Mouse (Mus musculus) midbrain, embryonic 12.5 days (tissue): ENCODE data around the gene Fbxo8. TPM values are rescaled to one million over a fixed set of nuclear protein-coding genes. Genes with fewer than 3 reads are reported as not detected.

Source experiments
- ATAC-seq: fragments of 200-750 bp; cut with Nextera tagmentation; 2 replicates; pipeline ENCODE4 v1.8.0; 2017; ENCODE audit warnings: low read depth, moderate TSS enrichment, moderate library complexity; ENCODE audit not compliant: low FRiP score
- H3K27ac ChIP-seq: fragments of 300-500 bp; sonication (generic); replicated peaks from 2 replicates; pipeline ENCODE4 v1.5.1; 2016; ENCODE audit warnings: mild to moderate bottlenecking
- H3K27me3 ChIP-seq: fragments of 300-500 bp; sonication (generic); 2 replicates; pipeline ENCODE4 v1.6.1; 2016; ENCODE audit warnings: mild to moderate bottlenecking
- H3K36me3 ChIP-seq: fragments of 300-500 bp; sonication (generic); 2 replicates; pipeline ENCODE4 v1.6.1; 2016
- H3K4me1 ChIP-seq: fragments of 300-500 bp; sonication (generic); 2 replicates; pipeline ENCODE4 v1.6.1; 2016
- H3K4me2 ChIP-seq: fragments of 300-500 bp; sonication (generic); replicated peaks from 2 replicates; pipeline ENCODE4 v1.6.1; 2016; ENCODE audit warnings: mild to moderate bottlenecking, moderate library complexity
- H3K4me3 ChIP-seq: fragments of 300-500 bp; sonication (generic); 2 replicates; pipeline ENCODE4 v1.5.1; 2016; ENCODE audit warnings: mild to moderate bottlenecking
- H3K9ac ChIP-seq: fragments of 300-500 bp; sonication (generic); replicated peaks from 2 replicates; pipeline ENCODE4 v1.6.1; 2016; ENCODE audit warnings: mild to moderate bottlenecking, moderate library complexity
- H3K9me3 ChIP-seq: fragments of 300-500 bp; sonication (generic); 2 replicates; pipeline ENCODE4 v1.6.1; 2016; ENCODE audit warnings: mild to moderate bottlenecking
- WGBS: fragments of 180-500 bp; shearing (Covaris S2); methylation state at CpG from one replicate; pipeline ENCODE4 v1.1.7; 2016; 5-methylcytosine and 5-hydroxymethylcytosine counted together
- polyA plus RNA-seq: library from polyadenylated mRNA; unstranded; fragments of >200 nt; fragmentation: Nextera tagmentation; extraction: Ambion mirVana; gene quantifications from 2 replicates; pipeline ENCODE4 v1.2.1, GENCODE M21; 2016

Fbxo8 gene
- polyA plus RNA-seq, 1 experiment from 2014 or later, result 37.6 TPM

DNA sequence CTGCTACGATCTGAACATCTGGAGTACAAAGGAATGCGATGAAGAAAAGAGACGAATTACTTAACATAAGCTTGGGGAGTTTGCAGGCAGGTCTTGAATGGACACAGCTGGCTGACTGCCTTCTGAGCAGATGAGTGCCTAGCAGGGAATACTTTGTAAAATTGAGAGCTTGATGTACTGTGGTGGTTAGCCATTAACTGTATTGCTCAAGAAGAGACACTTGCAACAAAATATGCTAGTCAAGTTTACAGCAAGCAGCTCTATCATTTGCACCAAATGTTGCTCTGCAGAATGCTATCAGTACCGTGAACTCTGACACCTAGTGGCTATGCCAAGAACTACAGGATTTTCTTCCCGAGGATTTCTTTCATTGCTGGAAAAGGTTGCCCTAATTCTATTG, 64.1 kb downstream of the Fbxo8 start:
- H3K4me3 ChIP-seq, result no peak overlapping the region
- H3K27me3 ChIP-seq, result peaks cover 12% of the 10 kb centered on the region
- no peaks in the 10 kb centered on the region for H3K36me3 ChIP-seq
- WGBS, result 2% methylated on average over 5 of the region's 5 CpGs
- H3K4me2 ChIP-seq, result no peak overlapping the region
- H3K27ac ChIP-seq, result no peak overlapping the region
- peak; percentile 50 for ATAC-seq
- no peaks in the 10 kb centered on the region for H3K9me3 ChIP-seq
- H3K4me1 ChIP-seq, result peaks cover 9% of the 10 kb centered on the region
- H3K9ac ChIP-seq, result no peak overlapping the region

GRCm38 (mm10) chr8:56616260-56616659, 65.4 kb downstream of the Fbxo8 start:
- Histone ChIP-seq H3K36me3 (no peaks in the 10 kb centered on the region), H3K9ac (no peak overlapping the region), H3K4me3 (no peak overlapping the region), H3K4me2 (no peak overlapping the region), H3K9me3 (no peaks in the 10 kb centered on the region), H3K4me1 (peaks cover 20% of the 10 kb centered on the region), H3K27me3 (peaks cover 25% of the 10 kb centered on the region), H3K27ac (no peak overlapping the region)
- no peak for ATAC-seq
- WGBS, result 31% methylated on average over 7 of the region's 7 CpGs

DNA sequence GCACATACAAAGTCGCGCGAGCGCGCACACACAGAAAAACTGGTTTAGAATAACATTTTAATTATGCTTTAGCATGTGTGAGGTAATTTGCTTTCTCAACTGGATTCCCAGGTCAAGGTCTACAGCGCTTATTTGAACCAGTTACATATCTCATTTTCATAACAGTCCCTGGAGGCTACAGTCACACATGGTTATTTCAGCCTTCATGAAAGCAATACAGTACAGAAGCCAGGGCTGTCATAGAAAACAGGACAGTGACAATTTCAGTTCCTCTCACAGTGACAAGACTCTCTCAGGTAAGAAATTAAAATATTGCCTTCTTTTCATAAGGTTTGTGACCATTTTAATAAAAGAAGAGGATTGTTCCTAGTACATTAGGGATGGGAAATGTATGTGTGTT, 66.4 kb downstream of the Fbxo8 start:
- H3K36me3 ChIP-seq, result no peaks in the 10 kb centered on the region

GRCm38 (mm10) chr8:56619056-56619455, 68.2 kb downstream of the Fbxo8 start:
- WGBS, result 27% methylated on average over 4 of the region's 4 CpGs
- Histone ChIP-seq H3K4me1 (peaks cover 33% of the 10 kb centered on the region), H3K4me3 (no peak overlapping the region), H3K27me3 (peaks cover 42% of the 10 kb centered on the region), H3K9ac (no peak overlapping the region), H3K27ac (no peak overlapping the region), H3K36me3 (no peaks in the 10 kb centered on the region), H3K4me2 (no peak overlapping the region), H3K9me3 (no peaks in the 10 kb centered on the region)
- ATAC-seq, result no peak

More for the DNA sequence above, 66.4 kb downstream of the Fbxo8 start:
- no peak for ATAC-seq
- Histone ChIP-seq H3K27me3 (peaks cover 28% of the 10 kb centered on the region), H3K4me2 (no peak overlapping the region), H3K4me3 (no peak overlapping the region), H3K9me3 (no peaks in the 10 kb centered on the region), H3K4me1 (peaks cover 21% of the 10 kb centered on the region), H3K27ac (no peak overlapping the region), H3K9ac (no peak overlapping the region)
- WGBS, result 93% methylated on average over 6 of the region's 6 CpGs

- H3K4me2 ChIP-seq, result no peak overlapping the region
- WGBS, result 8% methylated on average over 9 of the region's 9 CpGs
- H3K36me3 ChIP-seq, result no peaks in the 10 kb centered on the region
- peaks cover 33% of the 10 kb centered on the region for H3K4me1 ChIP-seq
- ATAC-seq, result no peak
- no peaks in the 10 kb centered on the region for H3K9me3 ChIP-seq
- H3K27me3 ChIP-seq, result peaks cover 47% of the 10 kb centered on the region
- no peak overlapping the region for H3K27ac ChIP-seq
- H3K4me3 ChIP-seq, result no peak overlapping the region
- H3K9ac ChIP-seq, result no peak overlapping the region
Observed at GRCm38 (mm10) chr8:56619571-56619970, 68.7 kb downstream of the Fbxo8 start.

- no peak overlapping the region for H3K9ac ChIP-seq
- no peaks in the 10 kb centered on the region for H3K36me3 ChIP-seq
- ATAC-seq, result 0 out of 2 replicates have a peak, but pooled peaks have one; percentile 27
- peak overlapping the region; percentile 25 for H3K4me2 ChIP-seq
- no peaks in the 10 kb centered on the region for H3K9me3 ChIP-seq
- no peak overlapping the region for H3K4me3 ChIP-seq
- no peak overlapping the region for H3K27ac ChIP-seq
- peaks cover 29% of the 10 kb centered on the region for H3K4me1 ChIP-seq
- peaks cover 50% of the 10 kb centered on the region for H3K27me3 ChIP-seq
- 5% methylated on average over 10 of the region's 10 CpGs for WGBS
Observed at GRCm38 (mm10) chr8:56620691-56621090, 69.8 kb downstream of the Fbxo8 start.

DNA sequence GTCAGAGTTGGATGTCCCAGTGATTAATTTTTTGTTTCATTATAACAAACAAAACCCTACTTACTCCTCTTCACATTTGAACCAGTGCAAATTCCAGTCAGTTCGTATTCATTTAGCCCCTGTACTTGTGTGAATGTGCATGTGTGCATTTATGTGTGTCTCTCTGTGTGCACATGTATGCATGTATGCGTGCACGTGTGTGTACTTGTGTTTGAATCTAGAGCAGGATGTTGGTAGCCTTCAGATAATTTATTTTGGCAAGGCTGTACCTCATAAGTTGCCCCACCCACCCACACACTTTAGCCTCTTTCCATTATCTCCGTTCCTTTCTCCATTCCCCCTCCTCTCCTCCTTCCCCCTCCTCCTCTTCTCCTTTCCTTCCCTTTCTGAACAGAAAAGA, 70.2 kb downstream of the Fbxo8 start:
- H3K4me3 ChIP-seq, result no peak overlapping the region
- no peaks in the 10 kb centered on the region for H3K36me3 ChIP-seq
- ATAC-seq, result 0 out of 2 replicates have a peak, but pooled peaks have one; percentile 25
- H3K9me3 ChIP-seq, result no peaks in the 10 kb centered on the region
- 18% methylated on average over 4 of the region's 4 CpGs for WGBS
- no peak overlapping the region for H3K9ac ChIP-seq
- peak overlapping the region; percentile 25; the same call in 1 of the 2 replicates for H3K4me2 ChIP-seq
- H3K27me3 ChIP-seq, result peaks cover 50% of the 10 kb centered on the region
- H3K4me1 ChIP-seq, result peaks cover 29% of the 10 kb centered on the region
- no peak overlapping the region for H3K27ac ChIP-seq

GRCm38 (mm10) chr8:56622470-56623024, 71.7 kb downstream of the Fbxo8 start:
- under 1% methylated on average over 18 of the region's 18 CpGs for WGBS
- Histone ChIP-seq H3K27me3 (peaks cover 50% of the 10 kb centered on the region), H3K27ac (no peak overlapping the region)

GRCm38 (mm10) chr8:56623346-56623745, 72.5 kb downstream of the Fbxo8 start:
- Histone ChIP-seq H3K27ac (no peak overlapping the region), H3K9ac (no peak overlapping the region), H3K36me3 (no peaks in the 10 kb centered on the region), H3K9me3 (no peaks in the 10 kb centered on the region), H3K27me3 (peaks cover 50% of the 10 kb centered on the region), H3K4me2 (peak overlapping the region; percentile 44; the same call in 1 of the 2 replicates), H3K4me3 (no peak overlapping the region), H3K4me1 (peaks cover 29% of the 10 kb centered on the region)
- no peak for ATAC-seq
- WGBS, result 6% methylated on average over 10 of the region's 10 CpGs

More at GRCm38 (mm10) chr8:56622470-56623024, 71.7 kb downstream of the Fbxo8 start:
- Histone ChIP-seq H3K9ac (0 out of 2 replicates have a peak overlapping the region, but pooled peaks have one; percentile 11), H3K9me3 (no peaks in the 10 kb centered on the region), H3K4me3 (peak overlapping the region; percentile 18), H3K4me2 (peak overlapping the region; percentile 44), H3K4me1 (peaks cover 29% of the 10 kb centered on the region), H3K36me3 (no peaks in the 10 kb centered on the region)
- ATAC-seq, result peak; percentile 21; the same call in 1 of the 2 replicates

DNA sequence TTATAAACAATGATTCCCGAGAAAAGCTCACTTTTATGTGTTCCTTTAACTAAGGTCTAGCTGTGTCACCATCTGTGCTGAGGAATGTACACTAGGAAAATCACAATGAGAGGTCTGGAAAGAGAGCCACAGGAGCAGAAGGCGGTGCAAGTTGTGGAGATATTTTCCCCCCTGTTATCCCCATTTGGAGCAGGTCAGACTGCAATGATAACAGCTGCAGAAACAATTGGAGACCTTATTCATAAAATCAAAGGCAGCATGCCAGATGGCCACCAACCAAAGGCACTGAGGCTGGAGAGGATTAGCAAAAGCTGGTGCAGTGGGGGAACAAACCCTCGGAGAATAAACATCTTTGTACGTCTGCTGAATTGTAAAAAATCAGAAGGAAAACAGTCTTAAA, 78.3 kb downstream of the Fbxo8 start:
- no peaks in the 10 kb centered on the region for H3K9me3 ChIP-seq
- no peaks in the 10 kb centered on the region for H3K36me3 ChIP-seq
- WGBS, result 11% methylated on average over 4 of the region's 4 CpGs
- no peak overlapping the region for H3K4me2 ChIP-seq
- ATAC-seq, result peak; percentile 81
- peaks cover 7% of the 10 kb centered on the region for H3K27me3 ChIP-seq
- H3K4me1 ChIP-seq, result 0 out of 2 replicates have a peak, but pooled peaks cover 4% of the 10 kb centered on the region
- H3K9ac ChIP-seq, result no peak overlapping the region
- H3K27ac ChIP-seq, result no peak overlapping the region
- H3K4me3 ChIP-seq, result no peak overlapping the region

DNA sequence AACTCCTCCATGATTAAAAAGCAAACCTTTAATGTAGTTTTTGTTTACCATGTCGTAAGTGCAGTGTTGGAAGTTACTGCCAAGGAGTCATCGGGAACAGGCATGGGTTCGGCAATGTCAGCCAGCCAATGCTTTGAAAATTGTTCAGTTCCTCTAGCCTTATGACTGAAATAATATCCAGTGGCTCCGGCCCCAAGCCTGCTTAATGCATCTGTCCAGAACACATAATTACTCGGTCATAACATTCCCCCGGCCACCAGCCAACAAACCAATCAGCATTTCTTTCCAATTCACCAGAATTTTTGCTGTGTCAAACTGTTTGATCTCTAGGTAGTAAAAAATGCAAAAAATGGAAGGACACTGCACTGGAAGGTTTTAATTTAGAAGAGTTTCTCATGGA, 88.4 kb downstream of the Fbxo8 start:
- Histone ChIP-seq H3K9me3 (no peaks in the 10 kb centered on the region), H3K27ac (no peak overlapping the region), H3K4me1 (no peaks in the 10 kb centered on the region), H3K9ac (no peak overlapping the region), H3K4me3 (no peak overlapping the region), H3K4me2 (no peak overlapping the region), H3K36me3 (no peaks in the 10 kb centered on the region), H3K27me3 (no peaks in the 10 kb centered on the region)
- 76% methylated on average over 6 of the region's 6 CpGs for WGBS
- ATAC-seq, result no peak
